Mouse (Mus musculus): ENCODE measurements around the gene Gatb. TPM values are rescaled to one million over a fixed set of nuclear protein-coding genes. Genes with fewer than 3 reads are reported as not detected.

The Gatb gene
- total RNA-seq, 2 experiments from 2014 or later, result 34.6 to 39.7 TPM

- intact Hi-C loops (cut with DNase I), result no loop called here
- no peak for DNase-seq (ENCODE audit: low spot score)
Measured at GRCm38 (mm10) chr3:85688341-85688740, 114.4 kb downstream of the Gatb start.

DNA sequence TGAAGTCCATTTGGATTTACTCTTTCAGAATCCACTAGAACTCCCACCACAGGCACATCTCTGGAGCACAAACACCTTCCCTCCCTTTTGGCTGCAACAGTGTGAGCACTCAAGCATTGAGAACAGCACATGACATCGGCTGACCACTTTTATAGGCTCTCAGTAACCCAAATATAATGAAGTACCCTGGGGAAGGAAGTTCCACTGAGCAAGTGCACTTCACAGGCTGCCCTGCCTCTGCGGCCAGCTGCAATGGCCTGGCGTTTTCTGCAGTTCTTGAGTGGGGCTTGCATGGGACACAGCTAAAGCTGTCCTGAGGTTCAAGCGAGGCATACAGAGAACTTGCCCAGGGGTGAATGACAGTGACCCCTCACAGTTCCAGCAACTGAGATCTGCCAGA, 117.2 kb downstream of the Gatb start:
- intact Hi-C loops (cut with DNase I), result no loop called here
- DNase-seq (ENCODE audit: low spot score), result no peak

GRCm38 (mm10) chr3:85693013-85693412, 119.1 kb downstream of the Gatb start:
- intact Hi-C loops (cut with DNase I), result no loop called here
- no peak for DNase-seq (ENCODE audit: low spot score)

GRCm38 (mm10) chr3:85695056-85695455, 121.1 kb downstream of the Gatb start:
- DNase-seq (ENCODE audit: low spot score), result no peak
- intact Hi-C loops (cut with DNase I), result no loop called here

DNA sequence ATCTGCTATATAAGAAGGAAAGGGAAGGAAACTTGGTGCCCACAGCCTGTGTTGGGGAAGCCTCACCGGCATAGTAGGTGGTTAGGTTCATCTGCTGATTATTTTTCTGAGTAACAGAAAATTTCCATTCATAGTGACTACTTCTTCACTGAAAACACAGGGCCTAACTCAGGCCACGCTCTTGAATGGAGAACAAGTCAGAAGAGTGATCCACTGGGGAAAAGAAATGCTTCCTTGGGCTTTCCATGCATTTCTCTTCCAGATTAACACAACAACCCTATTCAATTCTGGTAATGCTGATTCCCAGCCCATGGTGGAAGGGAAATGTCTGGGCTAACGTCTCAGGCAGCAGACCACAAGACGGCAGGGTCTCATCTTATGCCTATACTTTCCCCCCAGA, 124.6 kb downstream of the Gatb start:
- no peak for DNase-seq (ENCODE audit: low spot score)
- intact Hi-C loops (cut with DNase I), result no loop called here

DNA sequence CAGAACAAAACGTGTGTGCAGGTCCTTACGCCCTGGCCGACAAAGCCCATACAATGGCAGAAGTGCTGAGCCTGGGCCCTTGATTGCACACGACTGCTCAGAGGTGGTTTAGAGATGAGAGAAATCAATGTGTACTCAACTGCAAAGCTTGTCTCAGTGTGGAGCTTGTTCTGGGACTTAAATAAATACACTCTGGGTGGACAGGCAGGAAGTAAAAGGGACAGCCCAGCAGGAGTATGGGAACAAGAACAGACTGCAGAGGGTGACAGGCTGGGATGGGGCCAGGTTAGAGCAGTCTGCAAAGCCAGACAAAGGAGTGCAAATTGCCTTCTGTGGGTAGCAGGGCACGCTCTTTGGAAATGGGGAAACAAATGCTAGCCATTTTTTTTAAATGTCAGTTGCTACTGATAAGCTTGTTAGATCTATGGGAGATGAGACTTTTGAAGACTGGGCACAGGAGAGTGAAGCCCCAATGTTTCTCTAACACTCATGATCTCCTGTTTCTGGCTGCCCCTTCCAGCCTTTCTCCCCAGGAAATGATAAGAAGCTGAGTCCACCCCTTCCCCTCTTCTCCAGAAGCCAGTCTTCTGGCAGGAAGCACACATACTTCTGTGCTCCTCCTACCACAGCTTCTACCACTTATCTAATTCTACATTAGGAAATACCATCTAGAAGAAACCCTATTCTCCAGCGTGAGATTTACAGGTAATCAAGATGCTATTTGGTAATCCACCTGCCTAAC, 129.4 kb downstream of the Gatb start:
- DNase-seq (ENCODE audit: low spot score), result no peak
- intact Hi-C loops (cut with DNase I), result no loop called here

Other genes with a start within 250 kb of the Gatb start
- 10 to 100 TPM; 55.9 to 58.9 TPM for gene Fam160a1, start 243.2 kb downstream of the Gatb start, total RNA-seq (2021)